Mouse (Mus musculus) CH12.LX (cell line): ENCODE results near the gene Mpped1.

Experiments used
- CHD2 ChIP-seq: IDR thresholded peaks from 2 replicates; pipeline ENCODE4 v1.6.1; 2011; ENCODE audit warnings: low read length, improper control_type of control experiment
- CTCF ChIP-seq, 2 experiments: IDR thresholded peaks in 1 of 2; conservative IDR thresholded peaks in 1 of 2; 2 replicates each; pipeline ENCODE4 v1.5.1; 2011 to 2012; ENCODE audit warnings: low read depth in 2 of 2, low read length in 2 of 2, improper control_type of control experiment in 1 of 2, inconsistent platforms in 1 of 2, mild to moderate bottlenecking in 1 of 2, moderate library complexity in 1 of 2
- JUND ChIP-seq: conservative IDR thresholded peaks from 2 replicates; pipeline ENCODE4 v1.6.1; 2011; ENCODE audit warnings: low read depth, low read length, improper control_type of control experiment
- KAT2A ChIP-seq: IDR thresholded peaks from 2 replicates; pipeline ENCODE4 v1.6.1; 2012; ENCODE audit warnings: low read length, improper control_type of control experiment, inconsistent platforms; ENCODE audit not compliant: insufficient replicate concordance
- MAX ChIP-seq: IDR thresholded peaks from 2 replicates; pipeline ENCODE4 v1.6.1; 2011; ENCODE audit warnings: low read length, improper control_type of control experiment
- MAZ ChIP-seq: IDR thresholded peaks from 2 replicates; pipeline ENCODE4 v1.6.1; 2012; ENCODE audit warnings: low read depth, mild to moderate bottlenecking, inconsistent platforms, low read length, improper control_type of control experiment, moderate library complexity
- MEF2A ChIP-seq: IDR thresholded peaks from 2 replicates; pipeline ENCODE4 v1.6.1; 2014; ENCODE audit warnings: low read depth, mild to moderate bottlenecking, inconsistent platforms, low read length, improper control_type of control experiment, borderline replicate concordance
- POLR2A ChIP-seq: IDR thresholded peaks from 2 replicates; pipeline ENCODE4 v1.6.1; 2011; ENCODE audit warnings: low read depth, mild to moderate bottlenecking, improper control_type of control experiment, low read length
- RAD21 ChIP-seq: IDR thresholded peaks from 2 replicates; pipeline ENCODE4 v1.6.1; 2011; ENCODE audit warnings: low read depth, mild to moderate bottlenecking, low read length, improper control_type of control experiment, moderate library complexity
- RCOR1 ChIP-seq: conservative IDR thresholded peaks from 2 replicates; pipeline ENCODE4 v1.6.1; 2012; ENCODE audit warnings: low read depth, mild to moderate bottlenecking, inconsistent platforms, low read length, improper control_type of control experiment
- SMC3 ChIP-seq: IDR thresholded peaks from 2 replicates; pipeline ENCODE4 v1.6.1; 2011; ENCODE audit warnings: low read depth, low read length, improper control_type of control experiment
- ZMIZ1 ChIP-seq: IDR thresholded peaks from 2 replicates; pipeline ENCODE4 v1.6.1; 2012; ENCODE audit warnings: low read depth, mild to moderate bottlenecking, inconsistent platforms, low read length, improper control_type of control experiment

DNA sequence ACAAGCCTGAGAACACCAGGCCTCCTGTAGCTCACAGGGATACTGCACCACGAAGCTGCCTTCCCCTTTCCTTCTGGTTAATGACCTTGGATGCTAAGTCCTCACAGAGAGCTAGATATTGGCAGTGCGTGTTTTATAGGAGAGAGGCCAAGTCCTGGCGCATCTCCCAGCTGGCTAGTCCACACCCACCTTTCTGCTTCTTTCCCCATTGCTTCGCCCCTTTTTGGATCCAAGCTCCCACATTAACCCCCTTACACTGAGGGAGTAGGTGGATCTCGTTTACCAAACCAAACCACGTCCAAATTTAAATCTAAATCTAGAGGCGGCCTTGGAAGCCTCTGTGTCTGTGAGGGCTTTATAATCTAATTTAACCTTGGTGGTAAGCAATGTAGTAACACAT, 115.0 kb downstream of the Mpped1 start:
- no peak for TF ChIP-seq CTCF (conservative IDR thresholded peaks at IDR 0.05 in 1 of 2, IDR thresholded peaks at IDR 0.05 in 1 of 2; ENCODE audit: low read depth in 2 of 2, low read length in 2 of 2)
- TF ChIP-seq MAZ: no peak
- no peak for TF ChIP-seq ZMIZ1
- no peak for TF ChIP-seq MAX
- TF ChIP-seq RAD21: no peak
- TF ChIP-seq SMC3: no peak
- no peak for TF ChIP-seq KAT2A
- TF ChIP-seq POLR2A: no peak
- no peak for TF ChIP-seq JUND
- TF ChIP-seq RCOR1: no peak
- no peak for TF ChIP-seq MEF2A
- TF ChIP-seq CHD2: no peak
